Mouse (Mus musculus) heart, adult 2 months (tissue): ENCODE results near the gene Paqr4. TPM values are rescaled to one million over a fixed set of nuclear protein-coding genes. Genes with fewer than 3 reads are reported as not detected.

Experiments
- DNase-seq, 2 experiments: peaks; one replicate each; pipeline ENCODE4 v3.0.0; 2021
- H3K27ac ChIP-seq: fragments of 200-600 bp; 2 replicates; pipeline ENCODE4 v1.8.1; 2022
- H3K27me3 ChIP-seq: fragments of 200-500 bp; 2 replicates; pipeline ENCODE4 v1.6.1; 2012; ENCODE audit warnings: mild to moderate bottlenecking, low read length, inconsistent platforms, mixed read lengths; ENCODE audit not compliant: control insufficient read depth, insufficient read depth
- H3K36me3 ChIP-seq: fragments of 200-500 bp; 2 replicates; pipeline ENCODE4 v1.6.1; 2012; ENCODE audit warnings: low read length, inconsistent platforms; ENCODE audit not compliant: control insufficient read depth, insufficient read depth
- H3K4me1 ChIP-seq: fragments of 200-500 bp; 2 replicates; pipeline ENCODE4 v1.6.1; 2011; ENCODE audit warnings: low read length; ENCODE audit not compliant: control insufficient read depth, insufficient read depth
- H3K4me3 ChIP-seq: fragments of 200-600 bp; 2 replicates; pipeline ENCODE4 v1.8.1; 2022
- H3K79me2 ChIP-seq: fragments of 200-500 bp; replicated peaks from 2 replicates; pipeline ENCODE4 v1.6.1; 2012; ENCODE audit warnings: mild to moderate bottlenecking, inconsistent platforms, low read length, moderate library complexity, mixed read lengths; ENCODE audit not compliant: control insufficient read depth, insufficient read depth
- H3K9ac ChIP-seq: fragments of 200-500 bp; 2 replicates; pipeline ENCODE4 v1.6.1; 2012; ENCODE audit warnings: low read depth, mild to moderate bottlenecking, control low read depth, inconsistent platforms, low read length, mixed read lengths
- CTCF ChIP-seq: fragments of 200-600 bp; IDR thresholded peaks from 2 replicates; pipeline ENCODE4 v1.8.1; 2022; ENCODE audit warnings: antibody characterized with exemption, mild to moderate bottlenecking, moderate library complexity
- EP300 ChIP-seq: fragments of 200-500 bp; IDR thresholded peaks from 2 replicates; pipeline ENCODE4 v1.6.1; 2011; ENCODE audit warnings: low read depth, low read length, control low read depth; ENCODE audit not compliant: insufficient read depth
- POLR2A ChIP-seq: fragments of 200-500 bp; IDR thresholded peaks from 2 replicates; pipeline ENCODE4 v1.6.1; 2011; ENCODE audit warnings: mild to moderate bottlenecking, low read depth, low read length, control low read depth; ENCODE audit not compliant: insufficient read depth
- WGBS: fragments of 180-500 bp; shearing (Covaris S2); methylation state at CpG from one replicate; pipeline ENCODE4 v1.1.7; 2018; 5-methylcytosine and 5-hydroxymethylcytosine counted together
- intact Hi-C: fragments of 180-260 bp; cut with DNase I; formaldehyde crosslinking; loops from one replicate; pipeline ENCODE4 v1.15.1; 2025
- polyA plus RNA-seq: library from polyadenylated mRNA; depleted of rRNA; stranded (reverse); fragments of >200 nt; gene quantifications from 2 replicates; pipeline ENCODE4 v1.2.3, GENCODE M21; 2012
- total RNA-seq, 2 experiments: library from RNA; stranded (reverse); gene quantifications; 2 replicates each; pipeline ENCODE4 v1.2.3; 2021

Gene Paqr4
- total and polyA plus RNA-seq, 3 experiments: 25.5 to 30.7 (median 27.2) TPM

GRCm38 (mm10) chr17:23726758-23727142, 13.9 kb downstream of the Paqr4 start:
- Histone ChIP-seq H3K36me3 (no peaks in the 10 kb centered on the region), H3K79me2 (no peaks in the 10 kb centered on the region), H3K4me1 (peaks cover 3% of the 10 kb centered on the region), H3K4me3 (peak overlapping the region; percentile 91), H3K27me3 (no peaks in the 10 kb centered on the region), H3K27ac (peak overlapping the region; percentile 86), H3K9ac (peak overlapping the region; percentile 51)
- peak; percentile 83 to 90 for DNase-seq
- peak; percentile 33 for TF ChIP-seq CTCF
- TF ChIP-seq EP300: no peak
- peak; percentile 78 for TF ChIP-seq POLR2A
- WGBS: under 1% methylated on average over 20 of the region's 20 CpGs
- intact Hi-C loops: no loop called here

DNA sequence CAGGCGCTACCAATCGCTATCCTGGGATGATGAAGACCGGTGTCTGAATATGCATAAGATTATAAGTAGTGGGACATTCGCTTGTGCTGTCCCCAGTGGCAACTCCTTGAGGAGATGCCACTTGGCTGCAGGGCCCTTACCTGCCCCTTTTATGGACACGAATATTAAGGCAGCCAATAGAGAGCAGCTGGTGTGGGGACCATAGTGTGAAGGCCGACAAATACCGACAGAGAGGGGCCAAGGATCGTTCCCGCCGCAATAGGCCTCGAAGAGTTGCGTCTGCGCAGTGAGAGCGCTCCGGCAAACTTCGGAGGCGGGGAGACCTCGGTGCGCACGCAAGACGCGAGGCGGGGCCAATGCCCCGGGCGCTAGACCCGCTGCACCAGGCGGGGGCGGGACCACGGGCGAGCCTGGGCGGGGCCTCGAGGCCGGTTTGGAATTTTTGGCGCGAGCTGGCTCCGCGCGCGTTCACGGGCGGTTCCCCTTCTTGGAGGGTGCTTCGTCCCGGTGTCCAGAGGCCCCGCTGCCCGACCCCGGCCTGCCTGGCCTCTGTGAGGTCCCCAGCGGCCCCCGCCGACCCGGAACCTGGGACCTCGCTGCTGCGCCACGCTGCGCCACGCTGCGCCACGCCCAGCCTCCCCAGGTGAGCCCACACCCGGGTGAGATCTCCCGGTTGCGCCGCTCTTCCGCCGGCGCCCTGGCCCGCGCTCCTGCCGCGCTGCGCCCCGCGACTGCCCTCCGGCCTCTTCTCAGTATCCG, 14.5 kb downstream of the Paqr4 start, which contains the start of gene Pkmyt1:
TSS of gene Pkmyt1 (plus strand) at position 338 of the 759 bp plus-strand sequence.
- Histone ChIP-seq H3K9ac (peak within 1 kb of the TSS; percentile 71), H3K4me3 (peak within 1 kb of the TSS; percentile 91), H3K27me3 (no peaks in the 10 kb centered on the region), H3K36me3 (no peaks in the 10 kb centered on the region), H3K4me1 (peaks cover 3% of the 10 kb centered on the region), H3K27ac (peak within 1 kb of the TSS; percentile 86), H3K79me2 (no peaks in the 10 kb centered on the region)
- intact Hi-C loops: no loop called here
- whole genome bisulfite sequencing: 2% methylated on average over 73 of the region's 73 CpGs
- DNase-seq: peak; percentile 96 to 98
- TF ChIP-seq POLR2A (peak; percentile 95), CTCF (peak; percentile 21), EP300 (no peak)

DNA sequence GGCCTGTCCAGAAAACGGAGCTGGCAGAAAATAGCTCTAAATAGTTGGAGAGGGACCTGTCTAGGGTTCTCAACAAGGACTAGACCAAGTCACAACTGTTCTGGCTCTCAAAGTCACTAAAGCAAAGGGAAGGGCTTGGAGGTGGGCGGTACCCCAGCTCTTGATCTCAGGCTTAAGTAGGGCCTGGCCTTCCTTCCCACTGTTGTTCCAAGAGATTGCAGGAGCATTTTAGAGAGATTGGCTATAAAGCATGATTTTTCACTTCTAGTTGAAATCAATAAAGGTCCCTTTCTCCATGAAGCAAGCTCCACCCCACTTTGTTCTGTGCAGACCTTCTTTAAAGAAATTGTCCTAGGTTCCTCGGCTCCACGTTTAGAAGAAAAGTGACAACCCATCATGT, 15.2 kb downstream of the Paqr4 start:
- H3K4me1 ChIP-seq: peaks cover 3% of the 10 kb centered on the region
- no peak overlapping the region; the same call in 1 of the 2 replicates for H3K9ac ChIP-seq
- H3K27me3 ChIP-seq: no peaks in the 10 kb centered on the region
- DNase-seq: no peak
- WGBS: 53% methylated on average over 4 of the region's 4 CpGs
- H3K79me2 ChIP-seq: no peaks in the 10 kb centered on the region
- no peaks in the 10 kb centered on the region for H3K36me3 ChIP-seq
- intact Hi-C loops: no loop called here
- TF ChIP-seq EP300: no peak
- TF ChIP-seq POLR2A: no peak
- no peak for TF ChIP-seq CTCF
- peak overlapping the region; percentile 91; the same call in 1 of the 2 replicates for H3K4me3 ChIP-seq
- H3K27ac ChIP-seq: peak overlapping the region; percentile 86; the same call in 1 of the 2 replicates

GRCm38 (mm10) chr17:23722376-23723125, 18.1 kb downstream of the Paqr4 start, which contains the start of gene 1520401A03Rik:
Gene 1520401A03Rik, minus strand, starts transcription at chr17:23722783.
- no peak within 1 kb of the TSS for H3K4me3 ChIP-seq
- H3K36me3 ChIP-seq: no peaks in the 10 kb centered on the region
- DNase-seq: no peak
- peaks cover 3% of the 10 kb centered on the region for H3K4me1 ChIP-seq
- no peaks in the 10 kb centered on the region for H3K79me2 ChIP-seq
- TF ChIP-seq POLR2A: no peak
- TF ChIP-seq CTCF: no peak
- no peak for TF ChIP-seq EP300
- H3K9ac ChIP-seq: no peak within 1 kb of the TSS
- WGBS: 65% methylated on average over 7 of the region's 7 CpGs
- H3K27me3 ChIP-seq: no peaks in the 10 kb centered on the region
- H3K27ac ChIP-seq: no peak within 1 kb of the TSS
- intact Hi-C loops: no loop called here

DNA sequence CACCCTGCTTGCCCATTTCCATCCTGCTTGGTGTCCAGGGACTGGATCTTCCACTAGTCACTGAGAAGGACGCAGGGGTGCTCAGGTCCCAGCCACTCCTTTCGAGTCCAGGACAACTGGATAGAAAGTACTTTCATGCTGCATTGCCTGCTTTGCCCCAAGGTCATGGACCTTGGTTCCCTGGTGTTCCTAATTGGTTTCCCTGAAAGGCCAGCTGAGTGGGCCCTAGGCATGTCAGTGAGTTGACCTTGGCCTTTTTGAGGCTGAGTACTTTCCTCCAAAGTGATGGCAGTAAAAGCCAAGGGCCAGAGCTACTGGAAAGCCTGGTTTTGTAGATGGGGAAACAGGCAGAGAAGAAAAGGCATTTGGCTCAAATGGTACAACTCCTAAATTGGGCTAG, 18.8 kb downstream of the Paqr4 start:
- intact Hi-C loops: no loop called here
- no peak overlapping the region for H3K9ac ChIP-seq
- no peaks in the 10 kb centered on the region for H3K36me3 ChIP-seq
- no peaks in the 10 kb centered on the region for H3K27me3 ChIP-seq
- H3K4me1 ChIP-seq: peaks cover 3% of the 10 kb centered on the region
- WGBS: 93% methylated on average over 2 of the region's 2 CpGs
- no peak overlapping the region for H3K27ac ChIP-seq
- H3K79me2 ChIP-seq: no peaks in the 10 kb centered on the region
- no peak overlapping the region for H3K4me3 ChIP-seq
- TF ChIP-seq CTCF: no peak
- DNase-seq: no peak

DNA sequence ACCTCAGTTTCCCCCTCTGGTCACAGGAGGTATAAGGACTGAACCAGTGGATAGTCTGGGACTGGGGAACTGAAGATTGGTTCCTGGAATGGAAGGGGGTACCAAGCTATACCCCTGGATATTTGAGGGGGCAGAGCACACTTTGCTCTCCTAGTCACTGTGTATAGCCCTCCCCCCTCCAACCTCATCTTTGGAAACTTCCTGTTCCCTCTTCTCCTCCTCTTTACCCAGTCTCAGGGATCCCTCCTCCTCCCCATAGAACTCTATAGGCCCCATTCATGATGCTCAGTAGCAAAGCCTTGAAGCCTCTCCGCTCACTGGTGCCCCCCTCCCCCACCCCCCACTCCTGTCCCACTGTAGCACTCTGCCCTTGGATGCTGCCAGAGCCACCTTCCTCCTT, 21.2 kb downstream of the Paqr4 start:
- intact Hi-C loops: no loop called here
- DNase-seq: no peak
- no peaks in the 10 kb centered on the region for H3K4me1 ChIP-seq
- WGBS: 29% methylated on average over 1 of the region's 1 CpGs
- H3K4me3 ChIP-seq: no peak overlapping the region
- no peak overlapping the region for H3K27ac ChIP-seq
- H3K79me2 ChIP-seq: no peaks in the 10 kb centered on the region
- no peak overlapping the region for H3K9ac ChIP-seq
- TF ChIP-seq CTCF: no peak
- H3K27me3 ChIP-seq: no peaks in the 10 kb centered on the region
- H3K36me3 ChIP-seq: no peaks in the 10 kb centered on the region
